Mouse (Mus musculus): ENCODE measurements around the gene Gm4064. TPM values are rescaled to one million over a fixed set of nuclear protein-coding genes. Genes with fewer than 3 reads are reported as not detected.
"Not testable (repeated sequence)": the region's sequence is repeated elsewhere in the genome, so short reads cannot be mapped to it uniquely, and the experiment has no call there.

Gene Gm4064
- polyA plus RNA-seq (2015; fragmentation: Nextera tagmentation; extraction: Ambion mirVana), result not detected in 2 replicates

- no CpG with 5 or more reads among the region's 8 CpGs for WGBS (ENCODE audit: insufficient replicate concordance)
Observed at GRCm38 (mm10) chrY:2796105-2796504, at the start of gene Gm4064. Gene Gm4064, minus strand, starts transcription at chrY:2796205.

DNA sequence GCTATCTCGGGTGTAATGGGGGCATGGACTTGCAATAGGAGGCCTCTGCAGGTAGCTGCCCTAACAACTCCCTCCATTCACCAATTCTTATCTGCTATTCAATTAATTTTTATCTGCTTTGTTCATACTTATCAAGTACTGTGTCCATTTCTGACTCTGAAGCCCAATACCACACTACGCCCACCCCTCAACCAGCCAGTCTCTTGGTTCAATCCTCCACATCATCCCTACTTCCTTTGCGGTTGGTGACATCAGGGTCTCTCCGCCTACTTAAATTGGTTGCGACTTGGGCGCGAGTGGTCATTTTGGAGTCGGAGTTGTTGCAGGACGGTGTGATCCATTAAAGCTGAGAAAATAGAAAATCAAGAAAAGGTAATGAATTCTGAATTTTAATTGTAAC, 34.4 kb upstream of the Gm4064 start, which contains the start of the genes Rbmy and Gm10256:
Gene Rbmy (plus strand): TSS at position 301 of the 400 bp plus-strand sequence.
Gene Gm10256 (plus strand): TSS at position 320 of the 400 bp plus-strand sequence.
- not testable (repeated sequence) for H3K9me3 ChIP-seq (replicated peaks; ENCODE audit: control insufficient read depth, low read length); H3K4me1 ChIP-seq (ENCODE audit: control insufficient read depth, low read depth, low read length); ATAC-seq (ENCODE audit: low read depth); H3K36me3 ChIP-seq (ENCODE audit: control insufficient read depth, insufficient read depth); H3K4me2 ChIP-seq (ENCODE audit: low read depth, low read length); H3K27me3 ChIP-seq (ENCODE audit: control insufficient read depth, insufficient read depth, low read depth, low read length); H3K27ac ChIP-seq (ENCODE audit: low read length); H3K4me3 ChIP-seq (ENCODE audit: low read depth, low read length); H3K9ac ChIP-seq (ENCODE audit: low read depth, low read length)
- no CpG with 5 or more reads among the region's 9 CpGs for WGBS (ENCODE audit: insufficient replicate concordance)

More at GRCm38 (mm10) chrY:2796105-2796504, at the start of gene Gm4064:
- ATAC-seq (ENCODE audit: low read depth); H3K36me3 ChIP-seq (ENCODE audit: control insufficient read depth, insufficient read depth); H3K27ac ChIP-seq (ENCODE audit: low read length); H3K4me3 ChIP-seq (ENCODE audit: low read depth, low read length); H3K27me3 ChIP-seq (ENCODE audit: control insufficient read depth, insufficient read depth, low read depth, low read length); H3K4me2 ChIP-seq (ENCODE audit: low read depth, low read length); H3K9me3 ChIP-seq (replicated peaks; ENCODE audit: control insufficient read depth, low read length); H3K9ac ChIP-seq (ENCODE audit: low read depth, low read length); H3K4me1 ChIP-seq (ENCODE audit: control insufficient read depth, low read depth, low read length): not testable (repeated sequence)

Other genes starting within 250 kb of the Gm4064 start
- not detected in 2 replicates for gene H2al2c, start 197.1 kb downstream of the Gm4064 start, polyA plus RNA-seq (2015; fragmentation: Nextera tagmentation; extraction: Ambion mirVana)
- gene Sry, start 132.5 kb downstream of the Gm4064 start, polyA plus RNA-seq (2015; fragmentation: Nextera tagmentation; extraction: Ambion mirVana), result not detected in 2 replicates
- not detected in 2 replicates for gene H2al2b, start 75.5 kb downstream of the Gm4064 start, polyA plus RNA-seq (2015; fragmentation: Nextera tagmentation; extraction: Ambion mirVana)
- not detected in 2 replicates for gene Rbmy, start 34.5 kb upstream of the Gm4064 start, polyA plus RNA-seq (2015; fragmentation: Nextera tagmentation; extraction: Ambion mirVana)
- not detected in 2 replicates for gene Gm10256, start 34.5 kb upstream of the Gm4064 start, polyA plus RNA-seq (2015; fragmentation: Nextera tagmentation; extraction: Ambion mirVana)
- not detected in 2 replicates for gene Gm10352, start 104.8 kb upstream of the Gm4064 start, polyA plus RNA-seq (2015; fragmentation: Nextera tagmentation; extraction: Ambion mirVana)
- gene Gm29289, start 136.4 kb upstream of the Gm4064 start, polyA plus RNA-seq (2015; fragmentation: Nextera tagmentation; extraction: Ambion mirVana), result not detected in 2 replicates

Data from liver, embryonic 16.5 days (tissue).